Mouse (Mus musculus) stomach, postnatal 0 days (tissue): ENCODE data around the gene Tigar. TPM values are rescaled to one million over a fixed set of nuclear protein-coding genes. Genes with fewer than 3 reads are reported as not detected.

Source experiments
- ATAC-seq: fragments of 200-750 bp; cut with Nextera tagmentation; 2 replicates; pipeline ENCODE4 v1.8.0; 2017; ENCODE audit not compliant: low FRiP score, low TSS enrichment
- DNase-seq: peaks from one replicate; pipeline ENCODE4 v3.0.0-alpha.2; 2016; ENCODE audit warnings: low spot score
- H3K27ac ChIP-seq: fragments of 300-500 bp; sonication (generic); replicated peaks from 2 replicates; pipeline ENCODE4 v1.5.1; 2014; ENCODE audit warnings: mild to moderate bottlenecking, control low read depth
- H3K27me3 ChIP-seq: fragments of 300-500 bp; sonication (generic); 2 replicates; pipeline ENCODE4 v1.6.1; 2014; ENCODE audit warnings: low read length; ENCODE audit not compliant: control insufficient read depth, insufficient read depth
- H3K36me3 ChIP-seq: fragments of 300-500 bp; sonication (generic); 2 replicates; pipeline ENCODE4 v1.6.1; 2014; ENCODE audit warnings: low read length, mixed read lengths; ENCODE audit not compliant: control insufficient read depth, insufficient read depth
- H3K4me1 ChIP-seq: fragments of 300-500 bp; sonication (generic); replicated peaks from 2 replicates; pipeline ENCODE4 v1.6.1; 2014; ENCODE audit warnings: antibody characterized with exemption; ENCODE audit not compliant: control insufficient read depth, insufficient read depth
- H3K4me2 ChIP-seq: fragments of 300-500 bp; sonication (generic); replicated peaks from 2 replicates; pipeline ENCODE4 v1.6.1; 2014; ENCODE audit warnings: low read depth, mild to moderate bottlenecking, control low read depth, moderate library complexity
- H3K4me3 ChIP-seq: fragments of 300-500 bp; sonication (generic); 2 replicates; pipeline ENCODE4 v1.5.1; 2014; ENCODE audit warnings: low read depth, low read length, control low read depth
- H3K9ac ChIP-seq: fragments of 300-500 bp; sonication (generic); 2 replicates; pipeline ENCODE4 v1.6.1; 2014; ENCODE audit warnings: mild to moderate bottlenecking, low read length, control low read depth, mixed read lengths
- H3K9me3 ChIP-seq: fragments of 300-500 bp; sonication (generic); 2 replicates; pipeline ENCODE4 v1.6.1; 2016; ENCODE audit warnings: low read length; ENCODE audit not compliant: control insufficient read depth
- CTCF ChIP-seq: IDR thresholded peaks from 2 replicates; pipeline ENCODE4 v1.5.1; 2016; ENCODE audit warnings: antibody characterized with exemption, low read depth, mild to moderate bottlenecking, moderate library complexity
- EP300 ChIP-seq: optimal IDR thresholded peaks from 2 replicates; pipeline ENCODE3; 2016; ENCODE audit warnings: antibody characterized with exemption
- whole genome bisulfite sequencing: fragments of 180-500 bp; shearing (Covaris S2); extraction: QIAGEN DNeasy Blood & Tissue Kit; methylation state at CpG from one replicate; pipeline ENCODE4 v1.1.7; 2014; 5-methylcytosine and 5-hydroxymethylcytosine counted together
- polyA plus RNA-seq: library from polyadenylated mRNA; unstranded; fragments of >200 nt; fragmentation: Nextera tagmentation; extraction: Ambion mirVana; gene quantifications from 2 replicates; pipeline ENCODE4 v1.2.1, GENCODE M21; 2015

The Tigar gene
- 4.1 and 5.2 TPM in 2 replicates for polyA plus RNA-seq

- Histone ChIP-seq H3K4me1 (no peaks in the 10 kb centered on the region), H3K36me3 (no peaks in the 10 kb centered on the region)
- under 1% methylated on average over 37 of the region's 37 CpGs for WGBS
These were observed at the start of gene Tigar for GRCm38 (mm10) chr6:127109402-127109930. Tigar (minus strand) TSS chr6:127109557.

GRCm38 (mm10) chr6:127157321-127157720 lies 48.0 kb upstream of the Tigar start:
- no peak overlapping the region for H3K4me2 ChIP-seq
- H3K27me3 ChIP-seq: no peaks in the 10 kb centered on the region
- no peak overlapping the region for H3K27ac ChIP-seq
- DNase-seq (no peak), ATAC-seq (no peak)
- TF ChIP-seq CTCF (no peak), EP300 (no peak)
- no peak overlapping the region for H3K4me3 ChIP-seq
- peaks cover 6% of the 10 kb centered on the region; the same call in 1 of the 2 replicates for H3K4me1 ChIP-seq
- no peaks in the 10 kb centered on the region for H3K9me3 ChIP-seq
- no peak overlapping the region for H3K9ac ChIP-seq
- no peaks in the 10 kb centered on the region for H3K36me3 ChIP-seq
- 57% methylated on average over 1 of the region's 1 CpGs for WGBS

More at GRCm38 (mm10) chr6:127109402-127109930, at the start of gene Tigar:
- peak within 1 kb of the TSS; percentile 62 for H3K4me3 ChIP-seq
- H3K4me2 ChIP-seq: peak within 1 kb of the TSS; percentile 94
- H3K27me3 ChIP-seq: no peaks in the 10 kb centered on the region
- peak within 1 kb of the TSS; percentile 58 for H3K9ac ChIP-seq
- DNase-seq: peak; percentile 99
- peak; percentile 99 for ATAC-seq
- H3K27ac ChIP-seq: peak within 1 kb of the TSS; percentile 71
- no peaks in the 10 kb centered on the region for H3K9me3 ChIP-seq
- TF ChIP-seq EP300 (no peak), CTCF (peak; percentile 16; the same call in 1 of the 2 replicates)

- Histone ChIP-seq H3K4me3 (peak overlapping the region; percentile 83), H3K9me3 (no peaks in the 10 kb centered on the region), H3K27me3 (no peaks in the 10 kb centered on the region), H3K36me3 (no peaks in the 10 kb centered on the region), H3K9ac (peak overlapping the region; percentile 66), H3K4me1 (peaks cover 16% of the 10 kb centered on the region), H3K4me2 (peak overlapping the region; percentile 86), H3K27ac (peak overlapping the region; percentile 94; the same call in 1 of the 2 replicates)
- TF ChIP-seq CTCF (no peak), EP300 (no peak)
- ATAC-seq (no peak), DNase-seq (peak; percentile 28)
- WGBS: 3% methylated on average over 15 of the region's 15 CpGs
These were observed 46.1 kb upstream of the Tigar start for GRCm38 (mm10) chr6:127155468-127155867.

GRCm38 (mm10) chr6:127154708-127155268 lies 45.4 kb upstream of the Tigar start:
- peak; percentile 81 for DNase-seq
- peak; percentile 11; the same call in 1 of the 2 replicates for ATAC-seq
- peak overlapping the region; percentile 94 for H3K27ac ChIP-seq
- peak overlapping the region; percentile 66 for H3K9ac ChIP-seq
- H3K36me3 ChIP-seq: no peaks in the 10 kb centered on the region
- no peaks in the 10 kb centered on the region for H3K27me3 ChIP-seq
- peak overlapping the region; percentile 86 for H3K4me2 ChIP-seq
- no peaks in the 10 kb centered on the region for H3K9me3 ChIP-seq
- no peak for TF ChIP-seq EP300
- under 1% methylated on average over 32 of the region's 34 CpGs for WGBS
- peaks cover 16% of the 10 kb centered on the region for H3K4me1 ChIP-seq
- peak overlapping the region; percentile 83 for H3K4me3 ChIP-seq

GRCm38 (mm10) chr6:127153972-127154707 lies 44.8 kb upstream of the Tigar start:
- H3K9ac ChIP-seq: peak overlapping the region; percentile 66
- peak overlapping the region; percentile 94 for H3K27ac ChIP-seq
- DNase-seq (peak; percentile 62), ATAC-seq (peak; percentile 6; the same call in 1 of the 2 replicates)
- H3K4me3 ChIP-seq: peak overlapping the region; percentile 83
- peaks cover 16% of the 10 kb centered on the region for H3K4me1 ChIP-seq
- no peaks in the 10 kb centered on the region for H3K9me3 ChIP-seq
- 1% methylated on average over 30 of the region's 30 CpGs for WGBS
- H3K36me3 ChIP-seq: no peaks in the 10 kb centered on the region
- H3K4me2 ChIP-seq: peak overlapping the region; percentile 86
- H3K27me3 ChIP-seq: no peaks in the 10 kb centered on the region
- no peak for TF ChIP-seq CTCF
- no peak for TF ChIP-seq EP300
